Mouse (Mus musculus): ENCODE results near the gene AI467606.

The AI467606 gene

DNA sequence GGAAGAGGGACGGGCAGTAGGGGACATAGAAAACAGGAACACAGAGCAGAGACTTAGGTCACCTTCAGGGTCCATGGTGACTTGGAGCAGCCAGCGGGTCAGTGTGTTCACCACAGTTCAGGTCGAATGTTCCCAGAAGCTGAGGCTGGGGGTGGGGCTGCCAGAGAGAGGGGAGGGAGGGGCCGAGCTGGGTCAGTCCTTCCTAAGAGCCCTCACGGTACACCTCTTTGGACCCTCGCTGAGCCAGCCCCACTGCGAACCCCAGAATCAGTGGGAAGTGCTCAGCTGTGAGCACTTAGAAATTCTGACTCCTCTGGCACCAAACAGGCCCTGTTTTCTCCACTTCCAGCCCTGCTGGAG lies 30.7 kb downstream of the AI467606 start, which contains the start of gene Qprt:
Qprt (minus strand) TSS at position 316 of the 360 bp plus-strand sequence.
- no peak for DNase-seq (ENCODE audit: low read depth)

DNA sequence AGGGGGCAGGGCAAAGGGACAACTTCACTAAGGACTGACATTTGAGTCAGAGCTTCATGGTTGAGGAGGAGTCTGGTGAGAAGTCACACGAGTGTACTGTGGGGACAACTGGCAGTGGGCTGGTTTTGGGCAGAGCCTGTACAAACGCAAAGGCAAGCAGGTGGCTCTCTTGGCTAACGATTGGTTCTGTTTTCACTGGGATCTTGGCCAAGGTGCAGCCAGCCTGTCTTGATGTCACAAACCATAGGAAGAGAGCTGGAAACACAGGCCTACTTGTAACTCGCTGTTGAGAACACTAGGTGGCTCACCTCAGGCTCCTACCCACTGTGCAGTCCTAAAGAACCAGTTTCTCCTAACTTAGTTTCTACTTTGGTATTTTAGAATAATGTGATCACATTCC lies 38.5 kb downstream of the AI467606 start:
- no peak for DNase-seq (ENCODE audit: low read depth)

DNA sequence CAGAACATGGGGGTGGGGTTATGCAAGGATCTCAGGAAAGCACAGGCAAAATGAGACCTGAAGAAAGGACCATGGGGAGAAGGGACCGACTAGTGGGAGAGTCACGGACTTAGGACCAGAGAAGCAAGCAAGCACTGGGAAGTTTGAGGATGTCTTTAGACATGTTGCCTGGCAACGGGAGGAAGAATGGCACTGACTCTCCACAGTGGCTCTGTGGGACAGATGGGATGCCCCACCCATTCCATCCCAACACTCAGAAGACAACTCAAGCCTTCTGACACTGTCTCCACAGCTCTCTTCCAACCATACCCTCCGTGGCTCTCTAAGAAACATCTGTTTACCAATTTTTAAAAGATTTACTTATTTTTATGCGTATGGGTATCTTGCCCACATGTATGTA lies 42.0 kb downstream of the AI467606 start:
- DNase-seq (ENCODE audit: low read depth), result no peak

DNA sequence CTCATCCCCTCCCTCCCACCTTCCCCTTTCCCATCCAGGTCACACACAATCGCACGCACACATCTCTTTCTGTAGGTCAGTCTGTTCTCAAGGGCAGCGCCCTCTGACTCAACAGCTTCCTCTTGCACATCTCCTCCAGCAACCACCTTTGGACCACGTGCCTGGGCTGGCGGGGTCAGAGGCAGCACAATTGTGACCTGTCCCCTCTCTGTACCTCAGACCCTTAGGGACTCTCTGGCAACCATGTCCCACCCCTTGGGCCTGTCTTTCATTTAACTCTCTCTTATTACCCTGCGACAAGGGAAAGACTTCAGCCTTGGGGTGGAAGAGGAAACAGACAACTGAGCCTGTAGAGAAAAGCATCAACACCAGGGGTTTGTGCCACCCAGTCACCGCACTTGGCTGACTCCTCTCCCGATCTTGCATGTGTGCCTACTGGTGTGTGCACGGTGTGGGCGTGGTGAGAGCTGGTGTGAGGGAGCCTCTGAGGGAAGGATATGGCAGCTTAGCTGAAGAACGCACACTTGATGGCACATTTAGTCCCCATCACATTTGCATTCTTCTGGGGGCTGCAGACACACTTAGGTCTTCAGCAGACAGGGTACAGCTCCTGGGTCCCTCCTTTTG lies 43.8 kb downstream of the AI467606 start:
- DNase-seq (ENCODE audit: low read depth), result no peak

DNA sequence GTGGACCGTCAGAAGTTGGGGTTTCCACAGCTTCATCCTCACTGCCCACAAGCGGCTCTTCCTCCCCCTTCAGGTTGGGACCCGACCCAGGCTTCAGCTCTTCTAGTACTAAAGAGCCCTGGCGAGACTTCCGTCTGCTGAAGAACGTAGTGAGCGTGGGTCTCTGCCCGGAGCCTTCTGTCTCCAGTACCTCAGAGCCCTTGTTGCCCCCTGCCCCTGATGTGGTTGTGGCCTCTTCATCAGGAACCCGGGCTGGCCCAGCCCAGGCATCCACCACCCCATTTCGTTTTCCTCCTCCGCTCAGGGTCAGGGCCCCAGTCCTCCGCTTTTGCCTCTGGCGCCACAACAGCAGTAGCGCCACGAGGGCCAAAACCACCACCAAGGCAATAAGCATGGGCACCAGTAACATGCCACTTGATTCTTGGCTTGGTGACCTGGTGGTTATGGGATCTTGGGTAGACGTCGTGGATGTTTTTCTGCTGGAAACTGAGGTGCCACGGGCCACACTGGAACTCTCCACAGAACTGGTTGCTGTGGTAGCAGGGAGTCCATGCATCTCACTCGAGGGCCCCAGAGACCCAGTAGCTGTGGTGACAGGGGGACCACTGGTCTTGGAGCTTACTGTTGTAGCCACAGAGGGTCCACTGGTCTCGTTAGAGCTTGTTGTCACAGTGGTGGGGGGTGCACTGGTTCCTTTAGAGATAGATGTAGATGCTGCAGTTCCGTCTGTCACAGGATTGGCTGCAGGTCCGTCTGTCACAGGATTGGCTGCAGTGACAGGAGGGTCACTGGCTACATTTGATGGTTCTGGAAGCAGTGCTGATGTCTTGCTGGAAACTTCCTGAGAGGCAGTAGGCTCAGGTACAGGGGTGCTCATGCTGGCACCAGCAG lies 45.3 kb downstream of the AI467606 start:
- no peak for DNase-seq (ENCODE audit: low read depth)

DNA sequence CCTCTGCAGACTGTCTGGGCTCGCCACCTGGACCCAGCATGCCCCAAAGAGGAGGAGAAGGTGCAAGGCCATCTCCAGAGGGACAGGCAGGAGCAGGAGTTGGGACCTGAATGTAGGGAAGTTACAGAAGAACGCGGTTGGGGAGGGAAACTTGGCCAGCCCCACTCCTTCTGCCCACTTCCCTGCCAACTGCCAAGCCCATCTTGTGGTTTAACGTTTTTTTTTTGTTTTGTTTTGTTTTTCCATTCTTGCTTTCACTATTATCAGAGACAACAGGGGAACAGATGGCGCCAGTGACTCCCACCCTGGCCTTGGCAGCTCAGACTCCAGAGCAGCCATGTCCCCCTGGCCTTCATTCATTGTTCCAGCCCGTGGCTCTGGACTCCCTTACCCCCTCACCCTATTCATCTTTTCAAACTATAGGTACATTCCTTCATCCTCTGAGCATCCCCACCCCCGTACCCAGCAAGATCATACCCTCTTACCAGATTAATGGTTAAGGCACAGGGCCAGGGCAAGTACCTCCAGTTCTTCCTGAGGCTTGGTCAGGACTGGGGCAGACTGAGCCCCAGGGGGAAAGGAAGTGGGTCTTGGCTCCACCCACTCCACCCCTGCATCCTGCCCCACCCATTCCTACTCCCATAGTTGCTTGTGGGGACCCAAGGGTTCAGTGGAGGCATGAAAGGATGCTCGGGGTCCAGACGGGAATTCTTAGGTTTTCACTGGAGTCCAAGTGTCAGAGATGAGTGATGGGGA lies 46.3 kb downstream of the AI467606 start, which contains the start of gene Spn:
Spn (minus strand) TSS at position 562 of the 756 bp plus-strand sequence.
- no peak for DNase-seq (ENCODE audit: low read depth)

DNA sequence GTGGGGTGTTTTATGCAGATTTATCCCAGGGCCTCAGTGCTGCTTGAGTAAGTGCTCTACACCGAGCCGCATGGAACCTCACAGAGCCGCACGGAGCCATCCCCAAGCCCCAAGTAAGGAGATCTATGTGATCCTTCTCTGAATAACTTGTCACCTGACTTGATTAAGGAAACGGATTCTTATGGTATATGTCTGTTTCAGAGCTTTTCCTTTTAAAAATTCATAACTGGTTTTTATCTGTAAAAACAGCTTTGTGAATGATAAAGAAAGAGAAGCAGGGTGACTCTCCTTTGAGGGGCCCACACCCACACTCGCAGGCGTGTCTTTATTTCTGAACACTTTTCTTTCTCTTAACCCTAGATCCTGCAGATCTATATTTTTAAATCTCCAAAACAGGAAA lies 47.9 kb downstream of the AI467606 start:
- DNase-seq (ENCODE audit: low read depth), result no peak

DNA sequence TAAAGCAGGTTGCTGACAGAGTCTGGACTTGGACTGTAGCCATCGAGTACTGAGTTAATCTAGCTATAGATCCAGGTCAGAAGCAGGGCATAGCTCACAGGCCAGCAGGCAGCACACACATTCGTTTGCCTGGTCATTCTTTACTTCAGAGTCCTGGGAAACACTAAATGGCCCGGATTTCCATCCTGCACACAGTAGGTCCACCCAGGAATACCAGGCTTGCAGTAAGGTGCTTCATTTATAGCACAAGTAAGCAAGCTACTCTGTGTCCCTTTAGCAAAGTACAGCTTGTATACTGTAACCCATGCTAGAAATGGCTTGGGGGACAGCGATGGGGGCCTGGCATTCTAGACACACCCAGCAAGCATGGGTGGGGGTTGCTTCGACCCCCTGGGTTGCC lies 48.4 kb downstream of the AI467606 start:
- DNase-seq (ENCODE audit: low read depth), result no peak

DNA sequence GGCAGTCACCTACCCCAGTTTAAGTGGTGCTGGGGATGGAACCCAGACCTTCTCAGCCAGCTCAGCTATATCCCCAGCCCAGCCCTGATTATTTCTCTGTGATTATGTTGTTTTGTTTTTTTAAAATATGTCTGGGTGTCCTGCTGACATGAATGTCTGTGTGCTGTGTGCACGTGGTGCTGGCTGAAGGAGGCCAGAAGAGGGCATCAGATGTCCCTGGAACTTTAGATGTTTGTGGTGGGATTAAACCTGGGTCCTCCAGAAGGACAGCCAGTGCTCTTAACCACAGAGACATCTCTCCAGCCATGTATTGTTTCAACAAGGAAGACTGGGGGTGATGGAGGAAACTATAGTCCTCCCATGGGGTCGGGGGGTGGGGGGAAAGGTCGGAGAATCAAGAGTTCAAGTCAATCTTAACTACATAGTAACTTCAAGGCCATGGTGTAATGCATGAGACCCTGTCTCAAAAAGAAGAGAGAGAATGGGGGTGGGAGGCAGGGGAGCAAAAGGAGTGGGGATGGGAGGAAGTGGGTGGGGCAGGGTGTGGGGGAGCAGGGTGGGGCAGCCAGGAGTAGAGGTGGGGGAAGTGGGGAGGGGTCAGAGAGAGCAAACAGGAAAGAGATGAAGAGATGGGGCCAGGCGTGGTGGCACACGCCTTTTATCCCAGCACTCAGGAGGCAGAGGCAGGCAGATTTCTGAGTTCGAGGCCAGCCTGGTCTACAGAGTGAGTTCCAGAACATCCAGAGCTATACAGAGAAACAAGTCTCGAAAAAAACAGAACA lies 49.7 kb downstream of the AI467606 start:
- DNase-seq (ENCODE audit: low read depth), result no peak

DNA sequence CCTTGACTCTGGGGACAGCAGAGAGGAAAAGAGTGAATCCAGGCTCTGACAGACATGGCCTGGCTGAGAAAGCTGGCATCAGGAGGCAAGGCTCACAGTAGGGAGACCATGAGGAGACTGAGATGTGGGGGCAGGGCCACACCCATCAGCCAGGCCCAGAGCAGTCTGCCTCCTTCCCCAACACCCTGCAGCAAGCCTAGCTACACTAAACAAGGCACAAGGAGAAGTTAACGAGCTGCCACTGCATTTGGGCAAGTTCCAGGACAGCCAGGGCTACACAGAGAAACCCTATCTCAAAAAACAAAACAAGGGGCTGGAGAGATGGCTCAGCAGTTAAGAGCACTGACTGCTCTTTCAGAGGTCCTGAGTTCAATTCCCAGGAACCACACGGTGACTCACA lies 51.1 kb downstream of the AI467606 start:
- DNase-seq (ENCODE audit: low read depth), result no peak

DNA sequence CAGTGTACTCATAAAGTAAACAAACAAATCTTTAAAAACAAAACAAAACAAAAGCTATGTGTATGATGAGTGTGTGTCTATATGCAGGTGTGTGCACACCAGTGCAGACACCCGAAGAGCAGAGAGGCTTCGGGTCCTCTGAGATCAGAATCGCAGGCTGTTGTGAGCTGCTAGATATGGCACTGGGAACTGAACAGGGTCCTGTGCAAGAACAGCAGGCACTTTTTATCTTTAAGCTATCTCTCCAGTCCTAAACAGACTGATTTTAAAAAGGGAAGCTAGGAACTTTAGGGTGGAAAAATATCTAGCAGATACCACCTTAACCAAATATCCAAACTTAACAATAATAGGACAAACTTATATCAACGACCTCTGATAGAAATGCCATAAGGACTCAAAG lies 51.5 kb downstream of the AI467606 start:
- DNase-seq (ENCODE audit: low read depth), result no peak

All from c-Kit-positive CD71-negative TER-119-negative erythroid progenitor cells, embryonic 14.5 days (primary cell).